Mouse (Mus musculus): ENCODE measurements at regions not wholly inside any gene's neighbourhood (a gene's known extent, or its start where the extent isn't known, plus 50 kb on each side); places are given as distances from the start of the nearest gene placed in this dataset.
"Not testable (repeated sequence)": the region's sequence is repeated elsewhere in the genome, so short reads cannot be mapped to it uniquely, and the experiment has no call there.

DNA sequence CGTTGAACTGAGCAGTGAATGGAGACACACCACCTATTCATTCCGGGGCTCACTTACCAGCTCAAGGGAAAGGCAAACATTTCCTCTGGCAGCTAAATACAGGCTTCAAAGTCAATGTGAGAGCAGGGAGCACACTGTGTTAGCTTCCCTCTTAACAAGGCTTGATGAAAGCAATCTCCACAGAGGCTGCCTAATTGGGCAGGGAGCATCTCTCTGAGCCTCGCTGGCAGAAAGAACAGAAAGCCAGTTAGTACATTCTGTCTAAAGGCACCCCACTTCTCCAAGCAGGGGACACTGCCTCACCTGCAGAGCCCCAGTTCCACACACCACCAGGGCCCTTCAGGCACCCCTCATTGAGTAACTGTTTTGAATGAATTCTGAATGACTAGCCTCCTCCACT, 488.8 kb upstream of the Jmjd1c start:
- H3K4me3 ChIP-seq (ENCODE audit: low read depth, low read length) = no peak overlapping the region
- DNase-seq (ENCODE audit: low spot score) (no peak), ATAC-seq (ENCODE audit: insufficient read depth, low FRiP score, low TSS enrichment) (no peak)
- H3K27ac ChIP-seq (ENCODE audit: low read depth, low read length) = no peak overlapping the region
- H3K9ac ChIP-seq (ENCODE audit: low read length) = no peak overlapping the region
- 69% methylated on average over 3 of the region's 3 CpGs for WGBS
- H3K4me1 ChIP-seq (ENCODE audit: control insufficient read depth, insufficient read depth, low read length) = no peaks in the 10 kb centered on the region
- H3K4me2 ChIP-seq (ENCODE audit: low read depth) = no peak overlapping the region
- no peaks in the 10 kb centered on the region for H3K9me3 ChIP-seq (ENCODE audit: control insufficient read depth, low read length)
- no peaks in the 10 kb centered on the region for H3K36me3 ChIP-seq (ENCODE audit: control insufficient read depth, insufficient read depth, low read length)
- H3K27me3 ChIP-seq (ENCODE audit: control insufficient read depth, insufficient read depth, low read length) = no peaks in the 10 kb centered on the region

DNA sequence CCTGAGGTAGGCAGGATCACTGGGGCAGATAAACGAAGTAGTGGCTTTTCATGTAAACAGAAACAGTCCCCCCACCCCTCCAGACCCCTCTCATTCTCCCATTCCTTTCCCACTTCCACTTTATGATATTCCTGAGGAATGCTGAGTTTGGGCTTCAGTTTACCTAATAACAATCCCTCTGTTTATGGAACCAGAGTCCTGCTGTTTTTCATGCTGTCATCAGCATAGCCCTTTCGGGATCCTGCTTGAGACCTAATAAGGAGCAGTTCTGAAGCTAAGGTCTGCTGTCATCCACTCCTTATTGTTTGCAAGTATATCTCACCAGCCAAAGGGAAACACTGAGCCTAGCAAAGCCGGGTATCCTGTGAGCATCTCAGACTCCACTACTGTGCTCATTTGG, 479.6 kb upstream of the Jmjd1c start:
- no peak overlapping the region for H3K4me2 ChIP-seq (ENCODE audit: low read depth)
- DNase-seq (ENCODE audit: low spot score) (no peak), ATAC-seq (ENCODE audit: insufficient read depth, low FRiP score, low TSS enrichment) (no peak)
- no peaks in the 10 kb centered on the region for H3K4me1 ChIP-seq (ENCODE audit: control insufficient read depth, insufficient read depth, low read length)
- H3K27me3 ChIP-seq (ENCODE audit: control insufficient read depth, insufficient read depth, low read length) = no peaks in the 10 kb centered on the region
- no peaks in the 10 kb centered on the region for H3K36me3 ChIP-seq (ENCODE audit: control insufficient read depth, insufficient read depth, low read length)
- no peak overlapping the region for H3K27ac ChIP-seq (ENCODE audit: low read depth, low read length)
- no peak overlapping the region for H3K4me3 ChIP-seq (ENCODE audit: low read depth, low read length)
- no peaks in the 10 kb centered on the region for H3K9me3 ChIP-seq (ENCODE audit: control insufficient read depth, low read length)
- 68% methylated on average over 3 of the region's 3 CpGs for WGBS
- no peak overlapping the region for H3K9ac ChIP-seq (ENCODE audit: low read length)

DNA sequence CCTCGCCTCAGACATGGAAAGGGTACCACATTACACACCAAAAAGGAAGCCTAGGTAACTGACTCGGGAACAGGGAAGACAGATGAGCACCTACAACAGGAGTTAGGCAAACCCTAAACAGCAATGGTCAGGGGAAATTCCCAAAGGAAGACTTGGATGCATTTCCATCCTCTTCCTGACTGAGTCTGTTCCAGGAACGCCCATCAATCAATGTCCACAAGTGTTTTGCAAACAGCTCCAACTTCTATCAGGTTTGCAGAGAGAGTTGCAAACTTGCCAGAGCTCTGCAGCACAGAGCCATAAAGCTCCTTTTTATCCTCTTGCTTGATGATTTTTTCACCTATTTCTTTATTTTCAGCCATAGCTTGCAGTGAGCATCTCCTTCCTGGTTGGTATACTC, 464.9 kb upstream of the Jmjd1c start:
- Histone ChIP-seq H3K9ac (ENCODE audit: low read length) (no peak overlapping the region), H3K4me2 (ENCODE audit: low read depth) (no peak overlapping the region), H3K36me3 (ENCODE audit: control insufficient read depth, insufficient read depth, low read length) (no peaks in the 10 kb centered on the region), H3K4me3 (ENCODE audit: low read depth, low read length) (no peak overlapping the region), H3K9me3 (ENCODE audit: control insufficient read depth, low read length) (no peaks in the 10 kb centered on the region), H3K27ac (ENCODE audit: low read depth, low read length) (no peak overlapping the region), H3K4me1 (ENCODE audit: control insufficient read depth, insufficient read depth, low read length) (no peaks in the 10 kb centered on the region), H3K27me3 (ENCODE audit: control insufficient read depth, insufficient read depth, low read length) (no peaks in the 10 kb centered on the region)
- 77% methylated on average over 3 of the region's 3 CpGs for WGBS
- DNase-seq (ENCODE audit: low spot score) (no peak), ATAC-seq (ENCODE audit: insufficient read depth, low FRiP score, low TSS enrichment) (no peak)

DNA sequence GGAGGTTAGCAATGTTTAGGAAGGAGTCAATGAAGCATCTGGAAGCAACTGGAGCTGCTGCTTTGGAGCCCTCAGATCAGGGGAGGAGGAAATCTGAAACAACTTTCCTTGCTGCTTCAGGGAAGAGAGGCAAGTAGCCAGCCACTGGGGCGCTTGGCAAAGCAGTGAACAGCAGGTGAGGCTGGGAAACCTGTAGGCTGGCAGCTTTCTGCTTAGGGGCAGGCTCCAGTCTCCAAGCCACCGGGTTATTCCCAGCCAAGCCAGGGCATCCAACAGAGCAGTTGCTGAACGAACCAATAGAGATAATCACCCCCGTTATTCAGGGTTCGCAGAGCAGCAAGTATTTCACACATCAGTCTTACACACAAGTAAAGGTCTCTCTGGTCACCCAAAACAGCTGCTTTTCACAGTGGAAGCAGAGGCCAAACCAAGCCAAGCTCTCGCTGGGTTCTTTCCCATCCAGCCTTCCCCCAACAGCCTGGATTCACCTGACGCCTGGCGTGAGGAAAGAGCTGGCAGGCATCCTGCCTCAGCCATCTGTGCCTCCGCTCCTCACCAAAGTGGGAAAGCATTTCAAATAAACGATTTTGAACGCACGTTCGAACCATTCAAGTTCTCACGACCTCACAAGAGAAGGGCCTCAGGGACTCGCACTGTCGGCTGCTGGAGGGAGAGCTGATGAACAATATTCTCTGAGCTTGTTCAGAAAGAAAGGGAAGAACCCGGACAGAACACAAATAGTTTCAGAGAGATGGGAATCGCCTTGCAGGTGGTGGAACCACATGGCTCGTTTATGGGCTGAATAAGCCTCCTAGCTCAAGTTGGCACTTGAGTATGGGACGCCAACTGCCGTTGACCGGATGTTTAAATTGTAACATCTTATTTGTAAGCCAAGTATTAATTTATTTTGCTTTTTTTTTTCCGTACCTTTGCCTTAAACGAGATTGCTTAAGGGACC, 454.8 kb upstream of the Jmjd1c start:
- Histone ChIP-seq H3K27ac (ENCODE audit: low read depth, low read length) (no peak overlapping the region), H3K9ac (ENCODE audit: low read length) (no peak overlapping the region), H3K36me3 (ENCODE audit: control insufficient read depth, insufficient read depth, low read length) (no peaks in the 10 kb centered on the region), H3K9me3 (ENCODE audit: control insufficient read depth, low read length) (no peaks in the 10 kb centered on the region), H3K4me2 (ENCODE audit: low read depth) (no peak overlapping the region), H3K4me1 (ENCODE audit: control insufficient read depth, insufficient read depth, low read length) (no peaks in the 10 kb centered on the region), H3K4me3 (ENCODE audit: low read depth, low read length) (no peak overlapping the region), H3K27me3 (ENCODE audit: control insufficient read depth, insufficient read depth, low read length) (no peaks in the 10 kb centered on the region)
- WGBS = 66% methylated on average over 24 of the region's 24 CpGs
- ATAC-seq (ENCODE audit: insufficient read depth, low FRiP score, low TSS enrichment) = no peak
- DNase-seq (ENCODE audit: low spot score) = no peak

DNA sequence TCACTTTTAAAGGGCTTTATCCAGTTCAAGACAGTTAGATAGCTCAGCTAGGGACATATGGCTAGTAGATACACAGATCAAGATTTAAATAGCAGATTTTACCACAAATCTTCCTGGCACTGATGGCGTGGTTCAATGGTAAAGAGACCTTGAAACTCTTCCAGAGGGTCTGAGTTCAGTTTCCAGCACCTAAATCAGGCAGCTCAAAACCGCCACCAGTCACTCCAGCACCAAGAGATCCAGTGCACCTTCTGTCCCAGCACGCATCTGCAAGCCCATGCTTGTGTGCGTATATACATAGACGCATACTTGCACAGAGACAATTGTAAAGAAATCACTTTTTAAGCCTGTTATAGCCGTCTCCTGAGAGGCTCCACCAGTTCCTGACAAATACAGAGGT, 454.0 kb upstream of the Jmjd1c start:
- WGBS = 87% methylated on average over 6 of the region's 6 CpGs
- Histone ChIP-seq H3K9me3 (ENCODE audit: control insufficient read depth, low read length) (no peaks in the 10 kb centered on the region), H3K9ac (ENCODE audit: low read length) (no peak overlapping the region), H3K4me1 (ENCODE audit: control insufficient read depth, insufficient read depth, low read length) (no peaks in the 10 kb centered on the region), H3K4me3 (ENCODE audit: low read depth, low read length) (no peak overlapping the region), H3K27ac (ENCODE audit: low read depth, low read length) (no peak overlapping the region), H3K4me2 (ENCODE audit: low read depth) (no peak overlapping the region), H3K36me3 (ENCODE audit: control insufficient read depth, insufficient read depth, low read length) (no peaks in the 10 kb centered on the region), H3K27me3 (ENCODE audit: control insufficient read depth, insufficient read depth, low read length) (no peaks in the 10 kb centered on the region)
- ATAC-seq (ENCODE audit: insufficient read depth, low FRiP score, low TSS enrichment) = no peak
- no peak for DNase-seq (ENCODE audit: low spot score)

DNA sequence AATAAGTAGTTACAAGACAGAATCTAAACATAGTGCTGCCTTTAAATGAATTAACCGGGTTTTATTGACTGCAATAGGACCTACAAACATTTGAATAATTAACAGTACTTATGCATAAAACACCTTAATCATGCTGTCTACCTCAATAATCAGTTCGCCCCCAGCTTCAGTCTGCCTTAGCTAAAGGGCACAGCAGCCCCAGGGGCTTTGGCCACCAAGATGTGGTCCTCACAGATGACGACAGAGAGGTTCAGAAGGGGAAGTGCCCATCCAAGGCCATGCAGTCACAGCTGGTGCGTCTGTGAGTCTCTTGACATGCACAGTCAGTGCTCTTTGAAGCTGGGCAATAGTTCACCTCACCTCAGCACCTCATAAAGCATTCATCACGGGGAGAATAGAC, 452.8 kb upstream of the Jmjd1c start:
- H3K36me3 ChIP-seq (ENCODE audit: control insufficient read depth, insufficient read depth, low read length) = no peaks in the 10 kb centered on the region
- ATAC-seq (ENCODE audit: insufficient read depth, low FRiP score, low TSS enrichment) (no peak; the same call in 1 of the 2 replicates), DNase-seq (ENCODE audit: low spot score) (no peak)
- no peak overlapping the region for H3K9ac ChIP-seq (ENCODE audit: low read length)
- H3K27ac ChIP-seq (ENCODE audit: low read depth, low read length) = no peak overlapping the region
- no peaks in the 10 kb centered on the region for H3K9me3 ChIP-seq (ENCODE audit: control insufficient read depth, low read length)
- 71% methylated on average over 5 of the region's 5 CpGs for WGBS
- no peak overlapping the region for H3K4me3 ChIP-seq (ENCODE audit: low read depth, low read length)
- H3K4me1 ChIP-seq (ENCODE audit: control insufficient read depth, insufficient read depth, low read length) = no peaks in the 10 kb centered on the region
- no peaks in the 10 kb centered on the region for H3K27me3 ChIP-seq (ENCODE audit: control insufficient read depth, insufficient read depth, low read length)
- H3K4me2 ChIP-seq (ENCODE audit: low read depth) = no peak overlapping the region

DNA sequence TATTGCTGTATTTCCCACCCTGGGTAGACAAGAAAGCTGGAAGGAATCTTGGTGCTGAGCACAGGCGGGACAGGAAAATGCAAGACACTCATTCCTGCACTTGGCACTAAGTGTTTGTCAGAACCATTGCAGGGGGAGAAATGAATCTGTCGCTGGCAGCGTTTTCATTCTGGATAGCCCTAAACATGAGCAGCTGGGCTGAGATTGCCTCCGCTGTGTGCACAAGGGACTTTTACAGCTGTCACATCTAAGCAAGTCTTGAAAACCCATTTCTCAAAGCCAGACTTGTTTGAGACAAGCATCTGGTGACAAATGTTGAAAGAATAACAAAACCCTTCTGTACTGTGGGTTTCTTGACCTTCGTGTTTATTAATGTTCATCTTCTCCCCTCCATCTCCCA, 438.4 kb upstream of the Jmjd1c start:
- no peaks in the 10 kb centered on the region for H3K27me3 ChIP-seq (ENCODE audit: control insufficient read depth, insufficient read depth, low read length)
- H3K4me2 ChIP-seq (ENCODE audit: low read depth) = no peak overlapping the region
- no peak overlapping the region for H3K9ac ChIP-seq (ENCODE audit: low read length)
- DNase-seq (ENCODE audit: low spot score) (no peak), ATAC-seq (ENCODE audit: insufficient read depth, low FRiP score, low TSS enrichment) (no peak)
- H3K36me3 ChIP-seq (ENCODE audit: control insufficient read depth, insufficient read depth, low read length) = no peaks in the 10 kb centered on the region
- no peak overlapping the region for H3K4me3 ChIP-seq (ENCODE audit: low read depth, low read length)
- H3K4me1 ChIP-seq (ENCODE audit: control insufficient read depth, insufficient read depth, low read length) = no peaks in the 10 kb centered on the region
- H3K27ac ChIP-seq (ENCODE audit: low read depth, low read length) = no peak overlapping the region
- H3K9me3 ChIP-seq (ENCODE audit: control insufficient read depth, low read length) = no peaks in the 10 kb centered on the region
- WGBS = 75% methylated on average over 5 of the region's 5 CpGs

DNA sequence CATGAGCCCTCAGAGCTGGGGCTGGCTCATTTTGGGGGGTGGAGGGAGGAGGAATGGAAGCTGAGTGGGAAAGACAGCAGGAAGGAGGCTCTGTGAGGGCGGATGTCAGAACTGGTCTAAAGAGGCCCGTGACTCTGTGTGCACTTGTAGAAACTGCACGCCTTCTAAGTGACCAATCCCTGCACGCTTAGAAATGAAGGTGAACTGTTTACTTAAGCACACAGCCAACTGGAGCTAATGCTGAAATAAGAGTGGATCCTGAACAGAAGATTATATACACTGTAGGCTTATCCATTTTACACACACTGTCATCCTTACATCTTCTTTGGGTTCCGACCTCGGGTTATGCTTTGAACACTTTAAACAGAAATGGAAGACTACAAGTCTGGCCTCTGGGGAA, 412.8 kb upstream of the Jmjd1c start:
- DNase-seq (ENCODE audit: low spot score) (no peak), ATAC-seq (ENCODE audit: insufficient read depth, low FRiP score, low TSS enrichment) (no peak)
- Histone ChIP-seq H3K4me1 (ENCODE audit: control insufficient read depth, insufficient read depth, low read length) (no peaks in the 10 kb centered on the region), H3K9me3 (ENCODE audit: control insufficient read depth, low read length) (no peaks in the 10 kb centered on the region), H3K9ac (ENCODE audit: low read length) (no peak overlapping the region), H3K27me3 (ENCODE audit: control insufficient read depth, insufficient read depth, low read length) (no peaks in the 10 kb centered on the region), H3K36me3 (ENCODE audit: control insufficient read depth, insufficient read depth, low read length) (no peaks in the 10 kb centered on the region), H3K27ac (ENCODE audit: low read depth, low read length) (no peak overlapping the region), H3K4me3 (ENCODE audit: low read depth, low read length) (no peak overlapping the region), H3K4me2 (ENCODE audit: low read depth) (no peak overlapping the region)
- WGBS = 92% methylated on average over 6 of the region's 6 CpGs

DNA sequence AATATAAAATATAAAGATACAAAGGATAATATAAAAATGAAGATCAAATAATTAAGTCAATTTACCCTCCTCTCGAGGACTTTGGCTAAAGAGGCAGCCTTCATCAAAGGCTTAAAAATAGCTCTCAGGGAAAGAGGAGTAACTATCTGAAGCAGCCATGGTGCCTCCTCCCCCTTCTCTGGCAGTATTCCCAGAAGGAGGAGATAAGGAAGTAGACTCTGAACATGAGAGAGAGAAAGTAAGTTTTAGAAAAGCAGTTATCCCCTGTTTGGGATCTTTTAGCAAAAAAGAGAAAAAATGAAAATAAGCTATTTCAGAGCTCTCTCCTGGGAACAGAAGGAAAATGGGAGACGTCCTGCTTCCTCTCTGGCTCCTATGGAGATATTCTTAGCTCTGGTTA, 406.7 kb upstream of the Jmjd1c start:
- DNase-seq (ENCODE audit: low spot score); H3K9me3 ChIP-seq (ENCODE audit: control insufficient read depth, low read length); H3K27ac ChIP-seq (ENCODE audit: low read depth, low read length); H3K4me1 ChIP-seq (ENCODE audit: control insufficient read depth, insufficient read depth, low read length); ATAC-seq (ENCODE audit: insufficient read depth, low FRiP score, low TSS enrichment); H3K9ac ChIP-seq (ENCODE audit: low read length); H3K27me3 ChIP-seq (ENCODE audit: control insufficient read depth, insufficient read depth, low read length); H3K4me3 ChIP-seq (ENCODE audit: low read depth, low read length); H3K4me2 ChIP-seq (ENCODE audit: low read depth); H3K36me3 ChIP-seq (ENCODE audit: control insufficient read depth, insufficient read depth, low read length): not testable (repeated sequence)
- WGBS = 78% methylated on average over 2 of the region's 2 CpGs
